Mouse (Mus musculus): Measurements from ENCODE around the gene Rffl.
"Not testable (repeated sequence)": the region's sequence is repeated elsewhere in the genome, so short reads cannot be mapped to it uniquely, and the experiment has no call there.

Rffl gene

DNA sequence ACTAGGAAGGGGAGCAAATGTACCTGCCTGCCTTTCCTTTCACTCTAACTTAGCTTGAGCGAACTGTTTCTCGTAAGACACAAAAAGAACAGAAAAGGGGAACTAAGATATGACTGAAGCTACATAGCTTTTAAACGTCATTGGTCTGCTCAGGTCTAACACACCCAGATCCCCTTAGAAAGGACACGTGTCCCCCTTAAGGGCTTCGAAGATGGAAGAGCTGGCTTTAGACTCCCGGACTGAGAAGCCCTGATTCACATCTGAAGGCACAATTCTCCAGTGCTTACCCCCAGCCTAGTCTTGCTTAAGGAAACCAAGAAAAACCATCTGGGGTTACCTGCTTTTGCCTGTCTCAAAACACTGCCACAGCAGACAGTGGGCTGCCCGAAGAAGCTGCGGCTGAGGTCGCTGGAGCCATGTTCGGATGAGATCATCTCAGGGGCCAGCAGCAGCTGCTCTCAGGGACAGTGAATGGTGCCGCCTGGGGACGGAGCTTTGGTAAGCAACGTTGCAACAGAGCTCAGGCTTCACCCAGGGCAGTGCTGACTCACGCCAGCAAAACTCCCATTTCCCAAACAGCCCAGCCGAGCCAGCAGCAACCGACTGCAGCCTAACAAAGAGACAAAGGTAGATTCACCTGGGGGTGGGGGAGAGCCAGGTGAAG is 25.5 kb downstream of the Rffl start:
- DNase-seq (ENCODE audit: extremely low spot score): peak; percentile 53

- DNase-seq (ENCODE audit: extremely low spot score): no peak
These were observed 26.1 kb downstream of the Rffl start for GRCm38 (mm10) chr11:82844771-82845414.

- DNase-seq (ENCODE audit: extremely low spot score): no peak
These were observed 32.5 kb downstream of the Rffl start for GRCm38 (mm10) chr11:82838511-82838910.

GRCm38 (mm10) chr11:82837848-82838247 is 33.2 kb downstream of the Rffl start:
- DNase-seq (ENCODE audit: extremely low spot score): no peak

- DNase-seq (ENCODE audit: extremely low spot score): no peak
These were observed 33.8 kb downstream of the Rffl start for GRCm38 (mm10) chr11:82837192-82837591.

DNA sequence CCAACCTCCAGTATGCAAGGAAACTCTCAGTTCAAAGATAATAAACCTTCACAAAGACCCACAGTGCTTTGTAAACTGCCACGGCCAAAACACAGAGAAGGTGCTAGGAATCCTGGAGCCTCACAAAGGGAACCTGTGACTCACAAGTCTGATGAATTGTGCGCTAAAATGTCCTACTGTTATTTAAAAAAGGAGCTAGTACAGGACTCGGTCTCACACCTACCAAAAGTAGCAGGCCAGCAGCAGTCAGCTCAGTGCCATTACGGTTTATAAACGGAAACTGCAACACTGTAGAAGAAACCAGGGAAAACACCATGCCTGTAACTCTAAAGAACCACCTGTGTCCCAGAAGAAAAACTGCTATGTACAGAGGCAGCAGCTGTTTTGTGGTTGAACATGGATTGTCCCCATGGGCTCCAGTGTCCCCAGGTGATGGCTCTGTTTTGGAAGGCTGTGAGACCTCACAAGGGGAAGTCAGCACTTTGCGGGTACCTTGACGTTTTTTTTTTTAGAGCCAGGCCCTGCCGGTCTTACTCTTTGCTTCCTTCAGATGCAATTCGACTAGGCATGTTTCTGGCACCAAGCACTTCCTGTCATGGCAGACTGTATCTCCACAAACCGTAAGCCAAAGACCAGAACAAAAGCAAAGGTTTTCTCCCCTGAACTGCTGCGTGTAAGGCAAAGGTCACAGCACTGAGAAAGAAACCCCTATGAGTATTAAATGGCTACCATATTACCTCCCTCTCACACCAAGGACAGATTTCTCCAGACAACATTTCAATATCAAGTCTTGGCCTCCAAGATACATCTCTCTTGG is 35.2 kb downstream of the Rffl start:
- no peak for DNase-seq (ENCODE audit: extremely low spot score)

DNA sequence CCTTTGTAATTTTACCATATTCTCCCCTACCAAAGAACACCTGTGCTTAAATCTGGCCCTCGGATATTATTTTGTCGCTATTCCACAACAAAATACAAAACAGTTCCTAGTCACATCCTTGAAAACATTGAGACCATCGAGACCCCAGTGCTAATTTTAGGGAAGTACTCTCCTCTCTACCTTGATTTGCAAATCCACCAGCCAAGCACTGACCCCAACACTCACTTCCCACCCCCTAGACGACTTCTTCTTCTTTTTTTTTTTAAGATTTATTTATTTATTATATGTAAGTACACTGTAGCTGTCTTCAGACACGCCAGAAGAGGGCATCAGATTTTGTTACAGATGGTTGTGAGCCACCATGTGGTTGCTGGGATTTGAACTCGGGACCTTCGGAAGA is 36.7 kb downstream of the Rffl start:
- DNase-seq (ENCODE audit: extremely low spot score): not testable (repeated sequence)

- DNase-seq (ENCODE audit: extremely low spot score): no peak
These were observed 37.1 kb downstream of the Rffl start for GRCm38 (mm10) chr11:82833929-82834328.

DNA sequence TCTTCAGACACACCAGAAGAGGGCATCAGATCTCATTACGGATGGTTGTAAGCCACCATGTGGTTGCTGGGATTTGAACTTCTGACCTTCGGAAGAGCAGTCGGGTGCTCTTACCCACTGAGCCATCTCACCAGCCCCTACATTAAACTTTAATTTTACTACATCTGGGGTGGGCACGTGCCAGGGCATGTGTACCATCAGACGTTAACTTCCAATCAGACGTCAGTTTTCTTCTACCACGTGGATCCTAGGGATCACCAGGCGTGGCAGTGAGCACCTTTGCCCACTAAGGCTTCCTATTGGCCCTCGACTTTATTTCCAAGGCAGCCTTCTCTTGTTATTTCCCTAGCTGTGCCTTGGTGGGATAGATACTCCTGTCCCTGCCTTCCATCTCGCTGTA is 38.6 kb downstream of the Rffl start:
- not testable (repeated sequence) for DNase-seq (ENCODE audit: extremely low spot score)

- no peak for DNase-seq (ENCODE audit: extremely low spot score)
These were observed 39.8 kb downstream of the Rffl start for GRCm38 (mm10) chr11:82831008-82831893.

GRCm38 (mm10) chr11:82826818-82827217 is 44.2 kb downstream of the Rffl start:
- no peak for DNase-seq (ENCODE audit: extremely low spot score)

GRCm38 (mm10) chr11:82820788-82821456 is 50.1 kb downstream of the Rffl start:
- no peak for DNase-seq (ENCODE audit: extremely low spot score)

- peak; percentile 59 for DNase-seq (ENCODE audit: extremely low spot score)
These were observed 51.7 kb downstream of the Rffl start for GRCm38 (mm10) chr11:82819350-82819749.

DNA sequence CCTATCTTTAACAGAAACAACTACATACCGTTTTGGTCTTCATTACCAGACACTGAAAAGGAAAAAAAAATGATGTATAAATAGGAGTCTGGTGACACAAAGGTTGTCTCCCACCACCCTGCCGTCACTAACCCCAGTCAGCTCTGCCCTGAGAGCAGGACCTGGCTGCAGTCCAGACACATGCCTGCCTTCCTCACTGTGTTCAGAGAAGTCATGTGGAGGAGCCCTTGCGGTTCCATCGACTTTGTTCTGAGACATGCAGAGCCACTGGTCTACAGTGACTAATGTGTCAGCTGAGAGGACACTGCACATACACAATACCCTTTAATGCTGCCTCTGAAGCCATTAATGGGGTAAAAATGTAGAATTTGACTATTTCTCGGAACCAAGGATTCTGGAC is 62.5 kb downstream of the Rffl start:
- no peak for DNase-seq (ENCODE audit: extremely low spot score)

- DNase-seq (ENCODE audit: extremely low spot score): no peak
These were observed 63.6 kb downstream of the Rffl start for GRCm38 (mm10) chr11:82807370-82807769.

- DNase-seq (ENCODE audit: extremely low spot score): no peak
These were observed 64.4 kb downstream of the Rffl start for GRCm38 (mm10) chr11:82806656-82807055.

DNA sequence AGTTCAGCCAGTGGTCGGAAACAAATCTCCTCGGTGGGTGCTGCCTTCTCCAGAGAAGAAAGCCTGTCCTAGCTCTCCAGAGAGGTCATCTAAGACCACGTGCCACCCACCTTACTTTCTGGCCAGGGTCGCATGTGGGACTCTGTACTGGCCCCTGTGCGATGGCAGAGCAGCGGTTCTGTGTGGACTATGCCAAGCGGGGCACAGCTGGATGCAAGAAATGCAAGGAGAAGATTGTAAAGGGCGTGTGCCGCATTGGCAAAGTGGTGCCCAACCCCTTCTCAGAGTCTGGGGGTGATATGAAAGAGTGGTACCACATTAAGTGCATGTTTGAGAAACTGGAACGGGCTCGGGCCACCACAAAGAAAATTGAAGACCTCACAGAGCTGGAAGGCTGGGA is 87.6 kb downstream of the Rffl start:
- DNase-seq (ENCODE audit: extremely low spot score): no peak

GRCm38 (mm10) chr11:82782197-82782596 is 88.8 kb downstream of the Rffl start:
- no peak for DNase-seq (ENCODE audit: extremely low spot score)

GRCm38 (mm10) chr11:82780983-82781903 is 89.8 kb downstream of the Rffl start, which contains the start of gene Lig3:
TSS of gene Lig3 (plus strand) at chr11:82781108.
- DNase-seq (ENCODE audit: extremely low spot score): peak; percentile 91

DNA sequence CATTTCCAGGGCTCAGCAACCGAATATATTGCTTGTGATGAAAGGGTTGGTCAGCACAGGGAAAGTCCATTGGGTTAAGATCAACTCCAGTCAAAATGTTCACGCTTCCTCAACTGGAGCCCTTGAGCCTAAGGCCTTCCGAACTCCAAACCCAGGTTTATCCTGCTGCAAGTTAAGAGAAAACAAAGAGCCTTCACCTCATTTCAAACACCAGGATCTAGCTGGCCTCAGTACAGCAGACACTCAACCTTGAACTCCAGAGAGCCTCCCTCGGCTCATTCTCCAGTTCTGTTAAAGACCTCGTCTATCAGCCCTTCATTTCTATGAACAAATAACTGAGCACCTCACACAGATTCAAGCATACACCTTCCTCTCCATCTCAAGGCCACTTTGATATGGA is 90.9 kb downstream of the Rffl start:
- DNase-seq (ENCODE audit: extremely low spot score): no peak

Measured in embryo, embryonic 9.5 days (tissue).